Mouse (Mus musculus): Measurements from ENCODE around the gene Notum.

- TF ChIP-seq CTCF (IDR thresholded peaks at IDR 0.05; ENCODE audit: low read depth) (no peak), EP300 (IDR thresholded peaks at IDR 0.05; ENCODE audit: low read depth) (no peak)
Observed at GRCm38 (mm10) chr11:120665406-120665805, 4.4 kb upstream of the Notum start.
